Mouse (Mus musculus) lung, adult 2 months (tissue): Measurements from ENCODE around the gene Rgs18. TPM values are rescaled to one million over a fixed set of nuclear protein-coding genes. Genes with fewer than 3 reads are reported as not detected.

ENCODE experiments used
- DNase-seq: peaks from one replicate; pipeline ENCODE4 v3.0.0; 2022
- H3K4me1 ChIP-seq: fragments of 200-500 bp; 2 replicates; pipeline ENCODE4 v1.6.1; 2011; ENCODE audit warnings: low read length; ENCODE audit not compliant: control insufficient read depth, insufficient read depth
- H3K4me3 ChIP-seq: fragments of 200-500 bp; replicated peaks from 2 replicates; pipeline ENCODE3; 2011; ENCODE audit warnings: low read depth, mild to moderate bottlenecking, control low read depth, low read length; ENCODE audit errors: extremely low read depth
- CTCF ChIP-seq: fragments of 200-500 bp; IDR thresholded peaks from 2 replicates; pipeline ENCODE4 v1.5.1; 2011; ENCODE audit warnings: mild to moderate bottlenecking, low read length, control low read depth; ENCODE audit not compliant: insufficient read depth
- POLR2A ChIP-seq: fragments of 200-500 bp; IDR thresholded peaks from 2 replicates; pipeline ENCODE4 v1.6.1; 2011; ENCODE audit warnings: low read depth, mild to moderate bottlenecking, control low read depth, low read length, borderline replicate concordance; ENCODE audit errors: extremely low read depth
- WGBS: fragments of 180-500 bp; shearing (Covaris S2); methylation state at CpG from one replicate; pipeline ENCODE4 v1.1.7; 2018; 5-methylcytosine and 5-hydroxymethylcytosine counted together
- polyA plus RNA-seq: library from polyadenylated mRNA; depleted of rRNA; stranded (reverse); fragments of >200 nt; gene quantifications from 2 replicates; pipeline ENCODE4 v1.2.3, GENCODE M21; 2012; rRNA removed

Rgs18 gene
- polyA plus RNA-seq: 0.28 and 0.72 TPM in 2 replicates

DNA sequence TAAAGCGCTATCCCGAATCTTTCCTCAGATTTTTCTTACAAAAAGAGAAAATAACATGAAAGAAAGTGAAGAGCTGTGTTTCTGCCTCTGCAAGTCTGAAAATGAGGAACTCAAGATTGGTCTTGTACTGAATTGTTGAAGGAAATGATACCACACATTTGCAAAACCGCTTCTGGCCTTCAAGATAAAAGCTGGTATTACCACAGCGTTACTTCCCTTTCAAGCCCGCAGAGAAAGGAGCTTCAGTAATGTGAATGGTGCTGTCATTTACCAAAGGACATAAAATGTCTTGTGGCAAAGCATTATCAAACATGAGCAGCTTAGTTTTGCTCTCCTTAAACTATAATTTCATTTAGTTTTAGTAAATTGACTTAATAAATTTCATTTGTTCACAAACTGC is at the start of gene Rgs18:
TSS of gene Rgs18 (minus strand) at position 105 of the 400 bp plus-strand sequence.
- TF ChIP-seq CTCF (no peak), POLR2A (no peak)
- Histone ChIP-seq H3K4me1 (no peaks in the 10 kb centered on the region), H3K4me3 (no peak within 1 kb of the TSS)
- no peak for DNase-seq
- WGBS: 76% methylated on average over 5 of the region's 5 CpGs

DNA sequence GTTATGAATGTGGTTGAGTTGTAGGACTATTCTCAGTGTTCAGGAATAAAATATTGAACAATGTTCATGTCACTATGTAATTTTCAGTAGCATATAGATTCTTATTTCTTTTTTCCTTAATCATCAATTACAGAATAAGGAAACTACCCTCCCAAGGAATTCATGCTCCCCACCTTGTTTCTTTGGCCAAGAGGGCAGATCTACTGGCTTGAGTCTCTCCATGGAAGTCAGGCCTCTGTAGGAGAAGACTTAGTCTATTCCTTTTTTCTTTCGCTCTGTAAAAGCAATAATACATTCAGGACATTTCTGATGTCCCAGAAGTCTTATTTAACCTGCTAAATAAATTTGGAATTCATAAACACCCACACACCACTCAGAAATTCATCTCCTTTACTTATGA is 841 bp downstream of the Rgs18 start:
- no peaks in the 10 kb centered on the region for H3K4me1 ChIP-seq
- no peak overlapping the region for H3K4me3 ChIP-seq
- DNase-seq: no peak
- 53% methylated on average over 1 of the region's 1 CpGs for WGBS
- TF ChIP-seq POLR2A: no peak
- no peak for TF ChIP-seq CTCF

DNA sequence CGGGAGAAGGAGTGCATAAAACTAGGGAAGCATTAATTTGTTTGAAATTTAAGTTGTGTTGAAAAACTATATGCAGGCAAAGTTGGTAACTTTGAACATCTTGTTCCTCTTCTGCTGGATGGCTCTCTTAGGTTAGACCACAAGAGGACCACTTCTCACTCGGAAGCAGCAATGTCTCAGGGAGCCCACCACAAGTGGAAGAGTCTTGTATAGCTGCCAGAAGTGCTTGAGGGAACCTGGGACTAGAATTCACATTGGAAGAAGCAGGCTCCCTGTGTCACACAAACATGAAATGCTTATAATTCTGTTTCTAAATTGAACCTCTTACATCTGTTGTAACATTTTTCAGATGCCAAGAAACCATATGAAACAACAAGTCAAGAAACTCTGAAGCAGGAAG is 9.0 kb downstream of the Rgs18 start:
- no peaks in the 10 kb centered on the region for H3K4me1 ChIP-seq
- 31% methylated on average over 2 of the region's 2 CpGs for WGBS
- no peak for DNase-seq
- no peak overlapping the region for H3K4me3 ChIP-seq
- TF ChIP-seq POLR2A (no peak), CTCF (no peak)

DNA sequence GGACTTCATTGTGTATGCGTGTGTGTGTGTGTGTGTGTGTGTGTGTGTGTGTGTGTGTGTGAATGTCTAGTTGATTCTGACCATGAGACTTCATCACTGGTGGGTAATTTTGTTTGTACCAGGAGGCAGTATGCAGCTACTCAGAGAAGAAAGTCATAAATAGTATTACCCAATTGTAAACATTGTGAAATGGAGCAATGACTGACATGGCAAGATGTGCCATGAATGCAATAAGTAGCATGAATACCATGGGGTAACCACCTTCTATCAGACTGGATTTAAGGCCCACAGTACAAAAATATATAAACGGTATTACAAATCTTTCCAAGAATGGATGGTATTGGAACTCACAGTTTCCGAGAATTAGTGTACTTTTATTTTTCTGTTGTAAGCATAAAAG is 14.4 kb downstream of the Rgs18 start:
- WGBS: 84% methylated on average over 3 of the region's 3 CpGs
- DNase-seq: no peak
- Histone ChIP-seq H3K4me3 (no peak overlapping the region), H3K4me1 (no peaks in the 10 kb centered on the region)
- TF ChIP-seq POLR2A: no peak
- TF ChIP-seq CTCF: no peak

DNA sequence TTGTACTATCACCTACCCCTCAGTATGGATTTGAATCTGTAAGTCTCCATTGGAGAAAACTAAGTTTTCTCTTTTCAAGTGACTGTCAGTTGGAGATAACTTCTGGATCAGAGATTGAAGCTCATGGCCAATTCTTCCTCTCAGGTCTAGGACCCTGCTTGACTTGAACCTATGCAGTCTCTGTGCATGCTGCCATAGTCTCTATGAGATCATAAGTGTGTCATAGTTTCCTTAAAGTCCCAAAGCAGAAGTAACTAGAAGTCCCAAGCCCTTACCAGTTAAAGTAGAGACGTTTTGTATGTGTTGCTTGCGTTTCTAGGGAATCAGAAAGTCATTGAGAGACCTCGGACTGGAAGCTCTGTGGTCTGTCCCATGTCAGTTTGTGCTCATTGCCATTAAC is 24.5 kb downstream of the Rgs18 start:
- TF ChIP-seq POLR2A: no peak
- TF ChIP-seq CTCF: no peak
- whole genome bisulfite sequencing: 63% methylated on average over 3 of the region's 3 CpGs
- no peaks in the 10 kb centered on the region for H3K4me1 ChIP-seq
- H3K4me3 ChIP-seq: no peak overlapping the region
- no peak for DNase-seq

DNA sequence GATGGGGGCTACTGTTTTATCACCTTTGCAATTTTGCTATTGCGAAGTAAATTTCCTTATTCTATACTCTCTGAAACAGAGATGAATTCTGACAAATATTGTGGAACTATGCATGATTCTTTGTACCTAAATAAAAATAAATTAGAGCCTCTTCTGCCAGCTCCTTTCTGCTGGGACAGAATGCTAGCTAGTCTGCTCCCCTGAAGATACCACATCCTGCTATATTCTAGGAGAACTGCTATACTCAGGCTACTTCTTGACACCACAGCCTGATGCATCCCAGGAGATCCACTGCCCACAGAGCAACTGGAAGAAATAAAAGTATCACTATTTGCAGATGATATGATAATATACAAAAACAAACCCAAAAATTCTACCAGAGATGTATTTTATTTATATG is 29.1 kb downstream of the Rgs18 start:
- WGBS: 92% methylated on average over 1 of the region's 1 CpGs
- Histone ChIP-seq H3K4me3 (no peak overlapping the region), H3K4me1 (no peaks in the 10 kb centered on the region)
- TF ChIP-seq POLR2A: no peak
- TF ChIP-seq CTCF: no peak
- DNase-seq: no peak

DNA sequence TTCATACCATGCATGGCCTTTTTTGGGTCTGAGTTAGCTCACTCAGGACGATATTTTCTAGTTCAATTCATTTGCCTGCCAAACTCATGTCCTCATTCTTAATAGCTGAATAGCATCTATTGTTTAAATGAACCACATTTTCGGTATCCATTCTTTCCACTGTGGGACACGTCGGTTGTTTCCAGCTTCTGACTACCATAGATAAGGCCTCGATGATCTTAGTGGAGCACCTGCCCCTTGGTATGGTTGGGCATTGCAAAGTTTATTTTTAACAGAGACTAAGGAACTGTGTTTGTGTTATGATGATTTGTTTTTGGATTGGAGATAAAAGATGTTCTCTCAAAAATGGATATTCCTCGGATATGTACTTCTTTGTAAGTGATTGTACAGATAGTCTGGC is 37.5 kb downstream of the Rgs18 start:
- WGBS: 74% methylated on average over 6 of the region's 6 CpGs
- Histone ChIP-seq H3K4me3 (no peak overlapping the region), H3K4me1 (no peaks in the 10 kb centered on the region)
- no peak for TF ChIP-seq CTCF
- TF ChIP-seq POLR2A: no peak
- no peak for DNase-seq

DNA sequence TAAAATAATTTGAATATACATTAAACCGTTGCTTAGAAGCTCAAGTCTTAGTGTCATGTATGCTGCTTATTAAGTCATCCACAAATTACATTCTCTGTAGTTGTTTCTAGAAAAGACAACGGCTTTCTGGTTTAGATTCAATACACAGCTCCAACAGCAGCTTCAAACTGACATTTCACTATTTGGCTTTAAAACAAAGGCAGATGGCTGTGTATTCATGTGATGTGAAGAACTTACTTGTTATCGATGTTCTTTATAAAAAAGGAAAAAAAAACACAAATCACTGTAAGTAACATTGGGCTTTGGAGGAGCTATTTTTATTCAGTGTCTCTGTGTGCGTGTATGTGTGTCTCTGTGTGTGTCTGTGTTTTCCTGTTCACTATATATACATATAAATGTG is 54.5 kb downstream of the Rgs18 start:
- DNase-seq: no peak
- TF ChIP-seq CTCF: no peak
- 74% methylated on average over 4 of the region's 4 CpGs for WGBS
- H3K4me3 ChIP-seq: no peak overlapping the region
- H3K4me1 ChIP-seq: no peaks in the 10 kb centered on the region

DNA sequence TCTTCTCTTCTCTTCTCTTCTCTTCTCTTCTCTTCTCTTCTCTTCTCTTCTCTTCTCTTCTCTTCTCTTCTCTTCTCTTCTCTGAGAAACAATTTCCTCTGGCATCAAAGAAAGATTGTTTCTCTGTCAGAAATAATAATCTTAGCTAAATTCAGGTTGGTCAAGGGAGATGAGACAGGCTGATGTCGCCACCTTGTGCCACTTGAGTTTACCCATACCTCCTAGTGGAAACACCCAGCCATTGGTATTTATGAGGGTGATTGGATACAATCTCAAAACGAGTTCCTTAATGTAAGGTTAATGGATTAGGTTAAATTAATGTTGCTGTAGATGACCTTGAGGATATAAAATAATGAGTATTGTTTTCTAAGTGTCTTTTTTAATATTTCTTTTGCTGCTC is 70.9 kb downstream of the Rgs18 start:
- TF ChIP-seq CTCF: no peak
- TF ChIP-seq POLR2A: no peak
- Histone ChIP-seq H3K4me3 (no peak overlapping the region), H3K4me1 (no peaks in the 10 kb centered on the region)
- DNase-seq: no peak
- WGBS: 50% methylated on average over 2 of the region's 2 CpGs

Other genes with a start within 250 kb of the Rgs18 start
- not detected in 2 replicates for gene Rgs21, start 207.8 kb downstream of the Rgs18 start, polyA plus RNA-seq